Mouse (Mus musculus): ENCODE data around the gene Hbp1.

Gene Hbp1

GRCm38 (mm10) chr12:31900391-31900914, 49.9 kb downstream of the Hbp1 start:
- DNase-seq = no peak

DNA sequence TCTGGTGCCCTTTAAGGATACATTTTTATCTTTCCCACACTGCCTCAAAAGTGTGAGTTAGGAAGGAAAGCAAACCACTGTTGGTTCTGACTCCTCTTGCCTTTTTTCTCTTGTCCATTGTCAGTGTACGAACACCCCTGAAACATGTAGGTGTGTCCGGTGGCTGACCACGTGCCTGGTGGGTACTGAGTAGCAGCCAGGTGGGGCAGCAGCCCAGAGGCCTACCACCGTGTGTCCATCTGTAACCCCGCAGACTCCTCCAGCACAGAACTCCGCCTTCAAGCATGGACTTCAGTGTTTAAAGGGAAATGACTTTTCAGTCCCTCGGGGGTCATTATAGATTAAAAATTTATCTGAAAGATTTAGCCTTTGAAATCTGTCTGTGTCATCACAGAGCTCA, 52.9 kb downstream of the Hbp1 start:
- DNase-seq = no peak

DNA sequence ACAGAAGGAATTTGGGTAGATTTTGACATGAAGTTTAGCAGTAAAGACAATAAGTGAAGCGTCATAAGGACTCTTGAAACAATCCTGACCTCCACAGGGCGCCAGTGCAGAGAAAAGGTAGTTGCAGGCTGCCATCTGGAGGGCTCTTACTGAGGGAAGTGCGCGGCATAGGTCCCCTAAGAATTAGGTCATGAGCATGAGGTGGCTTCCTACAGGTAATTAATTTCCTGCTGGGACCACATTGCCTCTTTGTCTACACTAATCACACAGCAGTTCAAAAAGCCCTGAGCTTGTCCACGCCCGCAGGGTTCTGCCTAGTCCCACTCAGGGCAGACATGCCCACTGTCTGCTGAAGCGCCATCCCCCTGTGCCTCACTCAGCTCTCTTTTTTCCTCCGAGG, 53.3 kb downstream of the Hbp1 start:
- no peak for DNase-seq

- no peak for DNase-seq
Observed at GRCm38 (mm10) chr12:31896295-31896694, 54.0 kb downstream of the Hbp1 start.

GRCm38 (mm10) chr12:31895888-31896287, 54.4 kb downstream of the Hbp1 start:
- DNase-seq = no peak

- no peak for DNase-seq
Observed at GRCm38 (mm10) chr12:31895095-31895734, 55.1 kb downstream of the Hbp1 start.

GRCm38 (mm10) chr12:31892771-31893170, 57.6 kb downstream of the Hbp1 start:
- DNase-seq = no peak

GRCm38 (mm10) chr12:31892079-31892478, 58.3 kb downstream of the Hbp1 start:
- DNase-seq = no peak

DNA sequence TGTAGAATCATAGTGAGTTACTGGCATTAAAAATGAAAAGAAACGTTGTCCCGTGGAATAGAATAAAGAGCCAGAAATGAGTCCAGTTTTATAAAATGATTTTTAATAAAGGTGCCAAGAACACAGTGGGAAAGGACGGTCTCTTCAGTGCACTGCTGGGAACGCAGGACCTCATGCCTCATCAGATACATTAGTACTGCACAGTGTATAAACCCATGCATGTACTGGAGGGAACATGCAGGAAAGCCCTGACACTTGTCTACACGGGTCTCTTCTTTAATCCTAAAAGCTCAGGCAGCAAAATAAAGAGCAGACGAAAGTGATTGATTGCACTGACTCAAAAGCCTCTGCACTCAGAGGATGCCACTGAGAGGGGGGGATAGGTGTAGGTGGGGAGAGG, 59.6 kb downstream of the Hbp1 start:
- no peak for DNase-seq

GRCm38 (mm10) chr12:31885844-31886606, 64.3 kb downstream of the Hbp1 start:
- no peak for DNase-seq

GRCm38 (mm10) chr12:31885084-31885483, 65.3 kb downstream of the Hbp1 start:
- no peak for DNase-seq

DNA sequence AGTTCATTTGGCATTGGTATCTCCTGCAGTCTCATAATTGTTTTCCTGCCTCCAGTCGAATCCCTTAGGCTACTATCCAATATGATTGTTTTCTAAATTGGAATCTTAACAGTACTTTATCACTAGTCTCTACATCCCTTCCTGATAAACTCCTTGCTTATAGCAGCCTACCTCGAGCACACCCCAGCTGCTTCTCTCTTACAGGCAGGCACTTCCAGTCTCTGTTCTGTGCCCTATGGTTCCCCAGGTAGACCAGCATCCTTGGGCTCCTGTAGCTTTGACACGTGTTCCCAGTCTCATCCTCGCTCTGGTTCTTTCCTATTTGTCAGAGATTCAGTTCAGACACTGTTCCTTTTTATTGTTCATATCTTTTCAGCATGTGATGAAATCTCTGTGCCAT, 66.0 kb downstream of the Hbp1 start:
- no peak for DNase-seq

DNA sequence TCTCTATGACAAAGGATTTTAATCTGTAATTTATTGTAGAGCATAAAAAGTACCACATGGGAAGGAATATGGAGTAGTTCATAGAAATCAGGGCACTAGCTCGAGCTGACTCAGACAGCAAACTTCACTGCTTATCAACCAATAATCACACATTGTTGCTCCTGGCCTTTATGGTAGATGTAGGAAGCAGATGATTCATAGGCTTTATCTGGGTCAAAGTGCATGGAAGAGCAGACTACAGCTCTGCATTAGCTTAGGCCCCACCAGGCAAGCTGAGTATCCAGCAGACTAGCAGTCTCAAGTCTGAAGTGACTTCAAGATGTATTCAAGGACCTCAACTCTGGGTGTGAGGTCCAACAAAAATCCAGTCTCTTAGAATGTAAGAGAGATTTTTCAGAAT, 67.6 kb downstream of the Hbp1 start:
- DNase-seq = no peak

DNA sequence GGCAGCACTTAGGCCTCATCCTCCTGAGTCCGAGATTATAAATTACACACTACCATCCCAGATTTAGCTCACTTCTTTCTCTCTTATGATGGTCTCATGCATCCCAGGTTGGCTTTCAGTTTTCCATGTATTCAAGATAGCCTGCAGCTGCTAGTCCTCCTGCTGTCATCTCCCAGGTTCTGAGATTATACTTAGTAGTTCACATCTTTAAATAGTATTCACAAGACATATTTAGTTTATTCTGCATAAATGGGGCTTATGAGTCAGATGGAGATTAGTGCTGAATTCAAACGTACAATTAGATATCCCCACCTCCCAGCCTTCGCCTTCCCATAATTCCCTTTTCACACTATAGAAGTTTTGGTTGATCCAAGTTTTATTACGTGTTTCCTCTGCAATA, 73.6 kb downstream of the Hbp1 start:
- DNase-seq = no peak
